In genomic region chr19:5846557-5847305, GRCm38 (mm10) we compare ENCODE assay signal across 8 mouse cellular contexts. TPM values are rescaled to one million over a fixed set of nuclear protein-coding genes. Genes with fewer than 3 reads are reported as not detected.
A peak's percentile ranks its signal among the peaks of the same experiment; 100 is the strongest.
DNase-seq lines count a peak whose midpoint lies in the region; ATAC-seq and TF ChIP-seq lines count a peak whose summit lies in the region.

No protein-coding gene starts in this region.

- H3K79me3 ChIP-seq in C2C12 (ENCODE audit: low read depth) = peaks cover 47% of the 10 kb centered on the region

- peaks cover 74% of the 10 kb centered on the region for H3K79me2 ChIP-seq in C2C12 (ENCODE audit: control insufficient read depth, insufficient read depth)

- peak overlapping the region; percentile 33 for H3ac ChIP-seq in C2C12 (ENCODE audit: control insufficient read depth, insufficient read length, low read depth)

- peaks cover 95% of the 10 kb centered on the region for H3K4me1 ChIP-seq in forebrain, embryonic 10.5 days
- peaks cover 67 to 91% of the 10 kb centered on the region in 2 experiments for H3K4me1 ChIP-seq in heart, embryonic 14.5 days (ENCODE audit: control insufficient read depth in 2 of 2, insufficient read depth in 2 of 2, low read length in 2 of 2)
- peaks cover 96% of the 10 kb centered on the region for H3K4me1 ChIP-seq in liver, embryonic 12.5 days
- peaks cover 57% of the 10 kb centered on the region for H3K4me1 ChIP-seq in stomach, embryonic 14.5 days (ENCODE audit: control insufficient read depth, insufficient read depth, low read length)

- DNase-seq in brain, embryonic 18.5 days (ENCODE audit: low read depth, low spot score) = peak; percentile 88
- peak; percentile 87 for DNase-seq in forebrain, embryonic 10.5 days (ENCODE audit: extremely low spot score, low spot score)
- peak; percentile 91 for DNase-seq in kidney, postnatal 14 days
- DNase-seq in naive thymus-derived CD4-positive, alpha-beta T cell, adult 2 months (ENCODE audit: low read depth) = peak; percentile 83

- peak; percentile 77 for ATAC-seq in heart, embryonic 14.5 days (ENCODE audit: insufficient number of reproducible peaks, insufficient read depth, low FRiP score, low read depth)
- ATAC-seq in liver, embryonic 12.5 days = peak; percentile 53
- ATAC-seq in stomach, embryonic 14.5 days (ENCODE audit: insufficient number of reproducible peaks, insufficient read depth, low FRiP score, low read depth) = peak; percentile 87

- no peak for TF ChIP-seq CTCF in C2C12 (IDR thresholded peaks at IDR 0.05; ENCODE audit: control insufficient read depth, insufficient read depth, insufficient read length)

- H3K27me3 ChIP-seq in C2C12 (ENCODE audit: control insufficient read depth, insufficient read depth, insufficient read length) = no peaks in the 10 kb centered on the region
- no peaks in the 10 kb centered on the region for H3K27me3 ChIP-seq in forebrain, embryonic 10.5 days (ENCODE audit: poor library complexity, severe bottlenecking)
- no peaks in the 10 kb centered on the region for H3K27me3 ChIP-seq in heart, embryonic 14.5 days (ENCODE audit: control insufficient read depth, insufficient read depth, low read length)
- no peaks in the 10 kb centered on the region for H3K27me3 ChIP-seq in liver, embryonic 12.5 days (replicated peaks)
- no peaks in the 10 kb centered on the region for H3K27me3 ChIP-seq in stomach, embryonic 14.5 days (ENCODE audit: control insufficient read depth, insufficient read depth, low read length)

- peaks cover 28% of the 10 kb centered on the region for H3K36me3 ChIP-seq in C2C12 (ENCODE audit: control insufficient read depth, insufficient read depth)
- H3K36me3 ChIP-seq in forebrain, embryonic 10.5 days (replicated peaks) = peaks cover 10% of the 10 kb centered on the region
- H3K36me3 ChIP-seq in heart, embryonic 14.5 days (ENCODE audit: control insufficient read depth, insufficient read depth, low read length) = peaks cover 6% of the 10 kb centered on the region; the same call in 1 of the 2 replicates
- peaks cover 5% of the 10 kb centered on the region for H3K36me3 ChIP-seq in liver, embryonic 12.5 days
- peaks cover 1% of the 10 kb centered on the region; the same call in 1 of the 2 replicates for H3K36me3 ChIP-seq in stomach, embryonic 14.5 days (ENCODE audit: control insufficient read depth, insufficient read depth, low read length)

- H3K27ac ChIP-seq in forebrain, embryonic 10.5 days = peak overlapping the region; percentile 91
- peak overlapping the region; percentile 95 to 98 for H3K27ac ChIP-seq in heart, embryonic 14.5 days (replicated peaks in 1 of 2; ENCODE audit: control insufficient read depth in 1 of 2, insufficient read depth in 1 of 2, low read depth in 2 of 2, low read length in 2 of 2)
- H3K27ac ChIP-seq in liver, embryonic 12.5 days = peak overlapping the region; percentile 98
- H3K27ac ChIP-seq in stomach, embryonic 14.5 days (ENCODE audit: low read length) = peak overlapping the region; percentile 99

- H3K4me2 ChIP-seq in heart, embryonic 14.5 days (ENCODE audit: low read length) = peak overlapping the region; percentile 66
- H3K4me2 ChIP-seq in liver, embryonic 12.5 days = peak overlapping the region; percentile 79
- peak overlapping the region; percentile 72 for H3K4me2 ChIP-seq in stomach, embryonic 14.5 days (replicated peaks; ENCODE audit: low read depth, low read length)

- peak overlapping the region; percentile 65 for H3K9ac ChIP-seq in heart, embryonic 14.5 days (ENCODE audit: low read length)
- H3K9ac ChIP-seq in liver, embryonic 12.5 days = peak overlapping the region; percentile 83
- peak overlapping the region; percentile 40; the same call in 1 of the 2 replicates for H3K9ac ChIP-seq in stomach, embryonic 14.5 days (replicated peaks; ENCODE audit: low read depth, low read length)

- no peaks in the 10 kb centered on the region for H3K9me3 ChIP-seq in forebrain, embryonic 10.5 days
- no peaks in the 10 kb centered on the region for H3K9me3 ChIP-seq in heart, embryonic 14.5 days (ENCODE audit: control insufficient read depth, low read length)
- H3K9me3 ChIP-seq in liver, embryonic 12.5 days (replicated peaks) = no peaks in the 10 kb centered on the region
- H3K9me3 ChIP-seq in stomach, embryonic 14.5 days (ENCODE audit: control insufficient read depth, low read depth, low read length) = no peaks in the 10 kb centered on the region

- peak overlapping the region; percentile 16 for H3K4me3 ChIP-seq in C2C12 (ENCODE audit: insufficient read depth, poor library complexity, severe bottlenecking)
- H3K4me3 ChIP-seq in forebrain, embryonic 10.5 days = peak overlapping the region; percentile 48
- peak overlapping the region; percentile 23 to 31 for H3K4me3 ChIP-seq in heart, embryonic 14.5 days (ENCODE audit: control insufficient read depth in 1 of 2, insufficient read depth in 1 of 2, low read depth in 1 of 2, low read length in 2 of 2)
- H3K4me3 ChIP-seq in liver, embryonic 12.5 days = peak overlapping the region; percentile 57
- peak overlapping the region; percentile 35 for H3K4me3 ChIP-seq in stomach, embryonic 14.5 days (ENCODE audit: low read depth, low read length)

- 4% methylated on average over 16 of the region's 16 CpGs for WGBS in forebrain, embryonic 10.5 days
- 7% methylated on average over 16 of the region's 16 CpGs for WGBS in heart, embryonic 14.5 days
- WGBS in liver, embryonic 12.5 days (ENCODE audit: insufficient replicate concordance) = 9% methylated on average over 16 of the region's 16 CpGs
- 8% methylated on average over 16 of the region's 16 CpGs for WGBS in stomach, embryonic 14.5 days

TF ChIP-seq in C2C12, 6 proteins besides CTCF, POLR2A, EP300 and RAD21:
- TF ChIP-seq MYOG (IDR thresholded peaks at IDR 0.05; ENCODE audit: control insufficient read depth, extremely low read depth, insufficient read length) (no peak), USF1 (IDR thresholded peaks at IDR 0.05; ENCODE audit: low read depth) (peak; percentile 94), MAX (IDR thresholded peaks at IDR 0.05) (peak; percentile 59), MYOD1 (IDR thresholded peaks at IDR 0.05; ENCODE audit: control insufficient read depth, insufficient read length, low read depth) (peak; percentile 46), FOSL1 (IDR thresholded peaks at IDR 0.05; ENCODE audit: insufficient read depth, low read length, poor library complexity, severe bottlenecking) (peak; percentile 47), CEBPB (IDR thresholded peaks at IDR 0.05; ENCODE audit: low read depth) (peak; percentile 78)

RNA-seq across cellular contexts. Expression of gene Frmd8, which starts 28.3 kb away (rescaled TPM):
- 44.1 TPM for polyA plus RNA-seq in C2C12 (2012; fragmentation: generic; extraction: Trizol)
- 36.9 and 40.6 TPM in 2 replicates for polyA plus RNA-seq in forebrain, embryonic 10.5 days (2016; fragmentation: Nextera tagmentation; extraction: Ambion mirVana)
- 18.5 and 19.2 TPM in 2 replicates for polyA plus RNA-seq in heart, embryonic 14.5 days (2014; fragmentation: Nextera tagmentation; extraction: Ambion mirVana)
- 22.1 and 24.2 TPM in 2 replicates for polyA plus RNA-seq in liver, embryonic 12.5 days (2016; fragmentation: Nextera tagmentation; extraction: Ambion mirVana)
- polyA plus RNA-seq in stomach, embryonic 14.5 days (2014; fragmentation: Nextera tagmentation; extraction: Ambion mirVana) = 18.3 and 18.6 TPM in 2 replicates

RNA-seq across cellular contexts. Expression of gene Slc25a45, which starts 30.9 kb away (rescaled TPM):
- 5.5 TPM for polyA plus RNA-seq in C2C12 (2012; fragmentation: generic; extraction: Trizol)
- 1.5 and 2.0 TPM in 2 replicates for polyA plus RNA-seq in forebrain, embryonic 10.5 days (2016; fragmentation: Nextera tagmentation; extraction: Ambion mirVana)
- polyA plus RNA-seq in heart, embryonic 14.5 days (2014; fragmentation: Nextera tagmentation; extraction: Ambion mirVana) = 1.7 and 2.8 TPM in 2 replicates
- polyA plus RNA-seq in liver, embryonic 12.5 days (2016; fragmentation: Nextera tagmentation; extraction: Ambion mirVana) = 7.5 and 7.7 TPM in 2 replicates
- 1.8 and 2.8 TPM in 2 replicates for polyA plus RNA-seq in stomach, embryonic 14.5 days (2014; fragmentation: Nextera tagmentation; extraction: Ambion mirVana)

RNA-seq across cellular contexts. Expression of gene Tigd3, which starts 47.2 kb away (rescaled TPM):
- 1.0 TPM for polyA plus RNA-seq in C2C12 (2012; fragmentation: generic; extraction: Trizol)
- 9.0 and 9.1 TPM in 2 replicates for polyA plus RNA-seq in forebrain, embryonic 10.5 days (2016; fragmentation: Nextera tagmentation; extraction: Ambion mirVana)
- 1.1 and 1.8 TPM in 2 replicates for polyA plus RNA-seq in heart, embryonic 14.5 days (2014; fragmentation: Nextera tagmentation; extraction: Ambion mirVana)
- polyA plus RNA-seq in liver, embryonic 12.5 days (2016; fragmentation: Nextera tagmentation; extraction: Ambion mirVana) = 3.2 and 3.5 TPM in 2 replicates
- 3.1 and 3.2 TPM in 2 replicates for polyA plus RNA-seq in stomach, embryonic 14.5 days (2014; fragmentation: Nextera tagmentation; extraction: Ambion mirVana)

Comparison
In these comparisons a context has a peak if more than half of its experiments do, and no peak if none do; other contexts are left out.
1. Peak in every context shown above with its lines: DNase-seq, ATAC-seq, H3K4me3 ChIP-seq and H3K27ac ChIP-seq.